Mouse (Mus musculus): ENCODE measurements around the gene 1110004F10Rik. TPM values are rescaled to one million over a fixed set of nuclear protein-coding genes. Genes with fewer than 3 reads are reported as not detected.

1110004F10Rik gene
- 7.1 and 18.4 TPM in 2 replicates for polyA plus RNA-seq (2012; rRNA removed)

DNA sequence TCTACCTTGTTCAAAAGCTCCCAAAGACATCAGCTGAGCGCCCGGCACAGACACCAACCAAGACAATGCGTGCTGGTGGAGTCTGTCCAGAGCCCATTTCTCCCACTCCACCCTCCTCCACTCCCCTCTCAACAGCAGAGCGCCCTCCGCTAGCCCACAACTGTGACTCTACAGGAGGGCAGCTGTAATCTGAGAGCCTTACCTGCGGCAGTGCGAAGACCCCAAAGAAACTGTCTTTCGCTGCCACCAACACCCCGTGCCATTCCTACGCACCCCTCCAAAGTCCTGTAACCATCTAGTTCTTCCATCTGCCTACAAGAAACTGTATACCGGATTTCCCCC, at the start of gene 1110004F10Rik:
Gene 1110004F10Rik (plus strand): TSS at position 202 of the 342 bp plus-strand sequence.
- peak within 1 kb of the TSS; percentile 64 for H3K4me3 ChIP-seq (ENCODE audit: low read depth, low read length)
- H3K27ac ChIP-seq (ENCODE audit: insufficient read depth, low read depth, low read length) = no peak within 1 kb of the TSS
- TF ChIP-seq POLR2A (IDR thresholded peaks at IDR 0.05; ENCODE audit: low read depth, low read length) = no peak
- TF ChIP-seq CTCF (IDR thresholded peaks at IDR 0.05; ENCODE audit: extremely low read depth, insufficient read length, insufficient replicate concordance, low read depth, low read length) = no peak
- peaks cover 2% of the 10 kb centered on the region; the same call in 1 of the 2 replicates for H3K4me1 ChIP-seq (ENCODE audit: control insufficient read depth, insufficient read depth, insufficient read length, low read length)
- H3K27me3 ChIP-seq (ENCODE audit: control insufficient read depth, insufficient read depth, low read length) = peaks cover 26% of the 10 kb centered on the region
- WGBS = 4% methylated on average over 11 of the region's 11 CpGs
- no peaks in the 10 kb centered on the region for H3K36me3 ChIP-seq (ENCODE audit: control insufficient read depth, insufficient read depth, low read length)

DNA sequence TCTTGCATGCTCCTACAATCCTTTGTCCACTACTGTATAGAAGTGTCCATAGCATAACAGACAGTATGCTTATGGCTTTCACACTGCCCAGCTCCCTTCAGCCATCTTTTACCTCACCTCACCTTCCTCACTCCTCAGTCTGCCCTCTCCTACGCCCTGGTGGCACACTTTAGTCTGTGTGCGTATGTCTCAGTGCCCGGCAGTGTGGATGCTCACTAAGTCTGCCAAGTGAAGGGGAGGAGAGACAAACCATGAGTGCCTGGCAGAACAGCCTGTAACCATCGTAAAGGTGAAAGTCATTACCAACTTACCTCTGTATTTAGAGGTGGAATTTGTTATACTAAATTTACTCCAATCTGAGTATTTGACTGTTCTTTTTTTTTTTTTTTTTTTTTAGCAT, 36.5 kb upstream of the 1110004F10Rik start:
- 90% methylated on average over 4 of the region's 4 CpGs for WGBS
- no peaks in the 10 kb centered on the region for H3K36me3 ChIP-seq (ENCODE audit: control insufficient read depth, insufficient read depth, low read length)
- H3K4me3 ChIP-seq (ENCODE audit: low read depth, low read length) = no peak overlapping the region
- TF ChIP-seq POLR2A (IDR thresholded peaks at IDR 0.05; ENCODE audit: low read depth, low read length) (no peak), CTCF (IDR thresholded peaks at IDR 0.05; ENCODE audit: extremely low read depth, insufficient read length, insufficient replicate concordance, low read depth, low read length) (no peak)
- H3K4me1 ChIP-seq (ENCODE audit: control insufficient read depth, insufficient read depth, insufficient read length, low read length) = no peaks in the 10 kb centered on the region
- H3K27ac ChIP-seq (ENCODE audit: insufficient read depth, low read depth, low read length) = no peak overlapping the region
- H3K27me3 ChIP-seq (ENCODE audit: control insufficient read depth, insufficient read depth, low read length) = no peaks in the 10 kb centered on the region

- H3K27me3 ChIP-seq (ENCODE audit: control insufficient read depth, insufficient read depth, low read length) = peaks cover 22% of the 10 kb centered on the region
- WGBS = 83% methylated on average over 3 of the region's 3 CpGs
- H3K4me3 ChIP-seq (ENCODE audit: low read depth, low read length) = no peak overlapping the region
- H3K36me3 ChIP-seq (ENCODE audit: control insufficient read depth, insufficient read depth, low read length) = no peaks in the 10 kb centered on the region
- no peak overlapping the region for H3K27ac ChIP-seq (ENCODE audit: insufficient read depth, low read depth, low read length)
- no peak for TF ChIP-seq CTCF (IDR thresholded peaks at IDR 0.05; ENCODE audit: extremely low read depth, insufficient read length, insufficient replicate concordance, low read depth, low read length)
- TF ChIP-seq POLR2A (IDR thresholded peaks at IDR 0.05; ENCODE audit: low read depth, low read length) = no peak
- H3K4me1 ChIP-seq (ENCODE audit: control insufficient read depth, insufficient read depth, insufficient read length, low read length) = peaks cover 3% of the 10 kb centered on the region; the same call in 1 of the 2 replicates
Measured at GRCm38 (mm10) chr7:116029991-116030390, 9.2 kb upstream of the 1110004F10Rik start.

- WGBS = 79% methylated on average over 26 of the region's 26 CpGs
- TF ChIP-seq POLR2A (IDR thresholded peaks at IDR 0.05; ENCODE audit: low read depth, low read length) = no peak
- TF ChIP-seq CTCF (IDR thresholded peaks at IDR 0.05; ENCODE audit: extremely low read depth, insufficient read length, insufficient replicate concordance, low read depth, low read length) = no peak
- peaks cover 3% of the 10 kb centered on the region; the same call in 1 of the 2 replicates for H3K4me1 ChIP-seq (ENCODE audit: control insufficient read depth, insufficient read depth, insufficient read length, low read length)
- no peaks in the 10 kb centered on the region for H3K36me3 ChIP-seq (ENCODE audit: control insufficient read depth, insufficient read depth, low read length)
- H3K4me3 ChIP-seq (ENCODE audit: low read depth, low read length) = peak overlapping the region; percentile 72
- H3K27me3 ChIP-seq (ENCODE audit: control insufficient read depth, insufficient read depth, low read length) = peaks cover 22% of the 10 kb centered on the region
- H3K27ac ChIP-seq (ENCODE audit: insufficient read depth, low read depth, low read length) = no peak overlapping the region; the same call in 1 of the 2 replicates
Measured at GRCm38 (mm10) chr7:116030597-116031387, 8.4 kb upstream of the 1110004F10Rik start.

GRCm38 (mm10) chr7:116031388-116031717, 7.8 kb upstream of the 1110004F10Rik start:
- TF ChIP-seq CTCF (IDR thresholded peaks at IDR 0.05; ENCODE audit: extremely low read depth, insufficient read length, insufficient replicate concordance, low read depth, low read length) = no peak
- TF ChIP-seq POLR2A (IDR thresholded peaks at IDR 0.05; ENCODE audit: low read depth, low read length) = no peak
- Histone ChIP-seq H3K36me3 (ENCODE audit: control insufficient read depth, insufficient read depth, low read length) (no peaks in the 10 kb centered on the region), H3K4me1 (ENCODE audit: control insufficient read depth, insufficient read depth, insufficient read length, low read length) (peaks cover 3% of the 10 kb centered on the region; the same call in 1 of the 2 replicates), H3K27me3 (ENCODE audit: control insufficient read depth, insufficient read depth, low read length) (peaks cover 22% of the 10 kb centered on the region), H3K27ac (ENCODE audit: insufficient read depth, low read depth, low read length) (no peak overlapping the region; the same call in 1 of the 2 replicates), H3K4me3 (ENCODE audit: low read depth, low read length) (peak overlapping the region; percentile 72)
- 18% methylated on average over 14 of the region's 14 CpGs for WGBS

DNA sequence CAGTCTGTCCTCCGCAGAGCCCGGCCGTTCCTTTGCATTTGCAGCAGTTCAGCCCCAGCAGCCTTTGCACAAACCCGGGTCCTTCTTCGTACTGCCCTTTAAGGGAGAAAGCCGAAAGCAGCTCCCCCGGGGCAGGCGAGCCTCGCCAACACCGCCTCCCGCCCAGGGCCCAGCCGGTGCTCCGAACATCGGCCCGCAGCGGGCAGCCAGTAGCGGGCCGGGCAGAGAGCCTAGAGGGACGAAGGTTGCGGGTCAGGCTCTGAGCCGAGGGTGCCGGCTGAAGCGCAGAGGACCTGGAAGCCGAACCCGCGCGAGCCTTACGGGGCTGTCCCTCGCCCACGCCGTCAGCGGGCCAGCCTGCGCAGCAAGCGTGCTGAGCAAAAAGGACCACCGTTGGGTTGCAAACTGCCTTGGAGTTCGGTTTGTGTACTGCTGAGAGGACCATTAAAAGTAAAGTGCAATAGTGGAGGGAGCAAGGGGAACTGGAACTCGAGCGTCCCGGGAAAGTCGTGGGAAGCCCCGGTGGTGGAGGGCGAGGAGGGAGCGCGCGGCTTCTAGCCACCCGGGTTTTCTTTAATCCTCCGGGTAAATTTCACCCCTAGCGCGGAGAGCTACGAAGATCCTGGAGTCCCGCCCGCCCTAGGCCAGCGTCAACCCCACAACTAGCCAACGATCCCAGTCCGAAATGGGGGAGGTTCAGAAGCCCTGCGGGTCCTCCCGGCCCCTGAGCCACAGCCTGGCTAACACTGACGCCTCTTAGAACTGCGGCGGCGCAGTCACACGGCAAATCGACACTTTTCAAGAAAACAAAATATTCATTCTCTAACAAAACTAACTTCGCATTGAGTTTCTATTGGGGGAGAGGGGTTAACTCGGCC, 7.2 kb upstream of the 1110004F10Rik start:
- H3K27ac ChIP-seq (ENCODE audit: insufficient read depth, low read depth, low read length) = peak overlapping the region; percentile 35; the same call in 1 of the 2 replicates
- TF ChIP-seq POLR2A (IDR thresholded peaks at IDR 0.05; ENCODE audit: low read depth, low read length) (no peak), CTCF (IDR thresholded peaks at IDR 0.05; ENCODE audit: extremely low read depth, insufficient read length, insufficient replicate concordance, low read depth, low read length) (no peak)
- WGBS = under 1% methylated on average over 65 of the region's 65 CpGs

More for the DNA sequence above, 7.2 kb upstream of the 1110004F10Rik start:
- H3K27me3 ChIP-seq (ENCODE audit: control insufficient read depth, insufficient read depth, low read length) = peaks cover 24% of the 10 kb centered on the region
- H3K4me1 ChIP-seq (ENCODE audit: control insufficient read depth, insufficient read depth, insufficient read length, low read length) = peaks cover 3% of the 10 kb centered on the region; the same call in 1 of the 2 replicates
- H3K36me3 ChIP-seq (ENCODE audit: control insufficient read depth, insufficient read depth, low read length) = no peaks in the 10 kb centered on the region
- peak overlapping the region; percentile 72 for H3K4me3 ChIP-seq (ENCODE audit: low read depth, low read length)
